Mouse (Mus musculus) B cell, adult 2 months (primary cell): ENCODE measurements at regions not wholly inside any gene's neighbourhood (a gene's known extent, or its start where the extent isn't known, plus 50 kb on each side); places are given as distances from the start of the nearest gene placed in this dataset.

Experiments used
- DNase-seq, 2 experiments: peaks; one replicate each; pipeline ENCODE4 v3.0.0; 2022

GRCm38 (mm10) chr13:60305028-60305810 is 128.1 kb upstream of the Gas1 start:
- no peak for DNase-seq

- DNase-seq: no peak
Measured at GRCm38 (mm10) chr13:60308062-60308801, 131.1 kb upstream of the Gas1 start.

GRCm38 (mm10) chr13:60309482-60309881 is 132.3 kb upstream of the Gas1 start:
- no peak for DNase-seq

GRCm38 (mm10) chr13:60309926-60310325 is 132.8 kb upstream of the Gas1 start:
- DNase-seq: no peak

GRCm38 (mm10) chr13:60312397-60313085 is 135.4 kb upstream of the Gas1 start:
- DNase-seq: no peak

GRCm38 (mm10) chr13:60318436-60319020 is 141.4 kb upstream of the Gas1 start:
- DNase-seq: no peak

GRCm38 (mm10) chr13:60319268-60319667 is 142.1 kb upstream of the Gas1 start:
- no peak for DNase-seq

- no peak for DNase-seq
Measured at GRCm38 (mm10) chr13:60319861-60320602, 142.9 kb upstream of the Gas1 start.

- no peak for DNase-seq
Measured at GRCm38 (mm10) chr13:60322579-60322978, 145.4 kb upstream of the Gas1 start.

GRCm38 (mm10) chr13:60330475-60331258 is 153.5 kb upstream of the Gas1 start:
- no peak for DNase-seq

GRCm38 (mm10) chr13:60336196-60336595 is 159.0 kb upstream of the Gas1 start:
- no peak for DNase-seq

- no peak for DNase-seq
Measured at GRCm38 (mm10) chr13:60337383-60337782, 160.2 kb upstream of the Gas1 start.

- DNase-seq: no peak
Measured at GRCm38 (mm10) chr13:60338107-60338506, 160.9 kb upstream of the Gas1 start.

- no peak for DNase-seq
Measured at GRCm38 (mm10) chr13:60340068-60340467, 162.9 kb upstream of the Gas1 start.

GRCm38 (mm10) chr13:60347881-60348280 is 170.7 kb upstream of the Gas1 start:
- no peak for DNase-seq

- DNase-seq: no peak
Measured at GRCm38 (mm10) chr13:60348438-60348837, 171.3 kb upstream of the Gas1 start.

GRCm38 (mm10) chr13:60355707-60356490 is 178.7 kb upstream of the Gas1 start:
- DNase-seq: no peak

- no peak for DNase-seq
Measured at GRCm38 (mm10) chr13:60358408-60359060, 181.4 kb upstream of the Gas1 start.

GRCm38 (mm10) chr13:60364778-60365672 is 187.9 kb upstream of the Gas1 start:
- DNase-seq: no peak
